Mouse (Mus musculus) cerebellum, adult 2 months (tissue): ENCODE measurements at regions not wholly inside any gene's neighbourhood (a gene's known extent, or its start where the extent isn't known, plus 50 kb on each side); places are given as distances from the start of the nearest gene placed in this dataset.

ENCODE experiments used
- CTCF ChIP-seq: fragments of 200-500 bp; IDR thresholded peaks from 2 replicates; pipeline ENCODE4 v1.5.1; 2011; ENCODE audit warnings: low read depth, mild to moderate bottlenecking, control low read depth, low read length, moderate library complexity, borderline replicate concordance; ENCODE audit not compliant: insufficient read depth
- POLR2A ChIP-seq: fragments of 200-500 bp; IDR thresholded peaks from 2 replicates; pipeline ENCODE4 v1.6.1; 2011; ENCODE audit warnings: low read length, control low read depth, borderline replicate concordance; ENCODE audit not compliant: insufficient read depth

- no peak for TF ChIP-seq POLR2A
- TF ChIP-seq CTCF, result no peak
Observed at GRCm38 (mm10) chr2:80771176-80771575, 154.1 kb downstream of the Nup35 start.
